22 mouse cellular contexts compared by ENCODE assay signal in genomic region chr6:49094968-49095367, GRCm38 (mm10). TPM values are rescaled to one million over a fixed set of nuclear protein-coding genes. Genes with fewer than 3 reads are reported as not detected.
DNase-seq lines count a peak whose midpoint lies in the region; TF ChIP-seq lines count a peak whose summit lies in the region.
"Had no signal": no experiment of that assay in that cellular context is flagged by ENCODE, and none has a peak within 500 bp of the region (broad histone marks: within the 10 kb centered on the region; RNA-seq: fewer than 3 reads in every experiment).

No protein-coding gene starts in this region.

- WGBS in liver, adult 2 months: 78% methylated on average over 10 of the region's 10 CpGs
- 96% methylated on average over 10 of the region's 10 CpGs for WGBS in thymus, adult 2 months

- H3K27ac ChIP-seq in liver, adult 2 months (replicated peaks; ENCODE audit: insufficient read depth, low read depth, low read length): no peak overlapping the region
- H3K27ac ChIP-seq in thymus, adult 2 months (ENCODE audit: control insufficient read depth, insufficient read depth, low read length): no peak overlapping the region
- H3K27ac ChIP-seq: embryonic facial prominence, embryonic 10.5 days; embryonic facial prominence, embryonic 13.5 days; forebrain, embryonic 12.5 days; forebrain, embryonic 15.5 days; hindbrain, embryonic 12.5 days; hindbrain, embryonic 15.5 days had no signal

- H3K79me2 ChIP-seq in liver, adult 2 months (ENCODE audit: control insufficient read depth, insufficient read depth, low read length): no peaks in the 10 kb centered on the region

- peaks cover 6% of the 10 kb centered on the region; the same call in 1 of the 2 replicates for H3K36me3 ChIP-seq in liver, adult 2 months (ENCODE audit: control insufficient read depth, insufficient read depth, low read length)
- H3K36me3 ChIP-seq in thymus, adult 2 months (ENCODE audit: control insufficient read depth, insufficient read depth, low read length): peaks cover 3% of the 10 kb centered on the region; the same call in 1 of the 2 replicates

- no peaks in the 10 kb centered on the region for H3K27me3 ChIP-seq in liver, adult 2 months (ENCODE audit: control insufficient read depth, insufficient read depth, low read length)
- no peaks in the 10 kb centered on the region for H3K27me3 ChIP-seq in thymus, adult 2 months (ENCODE audit: control insufficient read depth, insufficient read depth, low read length)
- H3K27me3 ChIP-seq: CH12.LX; embryonic facial prominence, embryonic 13.5 days; forebrain, embryonic 12.5 days; forebrain, embryonic 15.5 days; hindbrain, embryonic 12.5 days; hindbrain, embryonic 15.5 days had no signal

- TF ChIP-seq CTCF in liver, adult 2 months (IDR thresholded peaks at IDR 0.05; ENCODE audit: low read depth, low read length): no peak
- no peak for TF ChIP-seq CTCF in thymus, adult 2 months (IDR thresholded peaks at IDR 0.05; ENCODE audit: borderline replicate concordance, control insufficient read depth, extremely low read depth, insufficient read depth, low read length, poor library complexity)

- no peak overlapping the region for H3K9ac ChIP-seq in liver, adult 2 months (ENCODE audit: low read depth, low read length)
- H3K9ac ChIP-seq: embryonic facial prominence, embryonic 13.5 days; forebrain, embryonic 12.5 days; forebrain, embryonic 15.5 days; hindbrain, embryonic 12.5 days; hindbrain, embryonic 15.5 days had no signal

- no peak for TF ChIP-seq POLR2A in liver, adult 2 months (IDR thresholded peaks at IDR 0.05; ENCODE audit: extremely low read depth, insufficient read depth, low read length)
- no peak for TF ChIP-seq POLR2A in thymus, adult 2 months (IDR thresholded peaks at IDR 0.05; ENCODE audit: control insufficient read depth, extremely low read depth, insufficient read depth, low read length, poor library complexity)

- peak; percentile 38 for DNase-seq in adrenal gland, adult 2 months
- no peak for DNase-seq in adrenal gland, postnatal 4 days (ENCODE audit: low spot score in 2 of 2)
- peak; percentile 46 for DNase-seq in cerebellum, postnatal 10 days
- DNase-seq in cerebellum, postnatal 4 days (ENCODE audit: low spot score in 2 of 2): no peak
- peak; percentile 26 for DNase-seq in liver, adult 2 months (ENCODE audit: extremely low read depth, low read depth, low spot score)
- DNase-seq in liver (no peak), R1 (ENCODE audit: low read depth, low spot score) (peak; percentile 46)
- DNase-seq in thymus, adult 2 months: no peak
- DNase-seq: cerebellum, adult 11 months; cerebellum, adult 2 months; cerebellum, adult 9-11 months; embryo, embryonic 11 days; kidney, adult 2 months had no signal

- H3K4me3 ChIP-seq in liver, adult 2 months (ENCODE audit: insufficient read depth, low read depth, low read length): no peak overlapping the region
- H3K4me3 ChIP-seq in thymus, adult 2 months (ENCODE audit: control insufficient read depth, insufficient read depth, low read length): no peak overlapping the region
- H3K4me3 ChIP-seq: embryonic facial prominence, embryonic 10.5 days; embryonic facial prominence, embryonic 13.5 days; erythroblast, embryonic 14.5 days; forebrain, embryonic 12.5 days; forebrain, embryonic 15.5 days; hindbrain, embryonic 12.5 days; hindbrain, embryonic 15.5 days had no signal

- peaks cover 7% of the 10 kb centered on the region; the same call in 1 of the 2 replicates for H3K4me1 ChIP-seq in liver, adult 2 months (ENCODE audit: control insufficient read depth, insufficient read depth, low read length)
- H3K4me1 ChIP-seq in thymus, adult 2 months (replicated peaks; ENCODE audit: control insufficient read depth, insufficient read depth, low read length): no peaks in the 10 kb centered on the region
- H3K4me1 ChIP-seq: embryonic facial prominence, embryonic 10.5 days; hindbrain, embryonic 12.5 days had no signal

RNA-seq across cellular contexts. Expression of gene Malsu1, which starts 21.4 kb away (rescaled TPM):
- total RNA-seq in adrenal gland, adult 2 months (2021): 10 to 100 TPM; 35.4 to 42.3 TPM
- polyA plus RNA-seq in adrenal gland, adult 2 months (2012; rRNA removed): 30.6 and 55.1 TPM in 2 replicates
- 10 to 100 TPM; 56.4 to 61.1 TPM for total RNA-seq in adrenal gland, postnatal 4 days (2021)
- 27.9 and 28.5 TPM in 2 replicates for total RNA-seq in liver, adult 2 months (2014; rRNA removed)
- 20.5 and 24.0 TPM in 2 replicates for polyA plus RNA-seq in liver, adult 2 months (2012; rRNA removed)
- 21.0 and 23.8 TPM in 2 replicates for polyA plus RNA-seq in thymus, adult 2 months (2012; rRNA removed)

RNA-seq across cellular contexts. Expression of gene Gpnmb, which starts 58.6 kb away (rescaled TPM):
- under 1 TPM; 0.79 to 0.86 TPM for total RNA-seq in adrenal gland, adult 2 months (2021)
- 0.65 and 1.3 TPM in 2 replicates for polyA plus RNA-seq in adrenal gland, adult 2 months (2012; rRNA removed)
- total RNA-seq in adrenal gland, postnatal 4 days (2021): 1 to 10 TPM in 1 of 2 experiments, under 1 TPM in 1; 0.92 to 1.1 TPM
- total RNA-seq in liver, adult 2 months (2014; rRNA removed): under 0.01 and 0.07 TPM in 2 replicates
- polyA plus RNA-seq in liver, adult 2 months (2012; rRNA removed): 0.20 and 0.36 TPM in 2 replicates
- 7.8 and 15.2 TPM in 2 replicates for polyA plus RNA-seq in thymus, adult 2 months (2012; rRNA removed)
- total RNA-seq: CH12.LX; hematopoietic stem cell, adult 5-6 weeks had no signal

Comparison
In these comparisons a context has a peak if more than half of its experiments do, and no peak if none do; other contexts are left out.
1. DNase-seq: peak in adrenal gland, adult 2 months (single experiment), cerebellum, postnatal 10 days (2 of 2), liver, adult 2 months (single experiment) and R1 (single experiment); none in adrenal gland, postnatal 4 days (0 of 2), cerebellum, postnatal 4 days (0 of 2), liver (single experiment) and thymus, adult 2 months (single experiment).